Mouse (Mus musculus) cortical plate, adult 2 months (tissue): ENCODE results near the gene Bst2.

ENCODE experiments used
- CTCF ChIP-seq: fragments of 200-500 bp; IDR thresholded peaks from 2 replicates; pipeline ENCODE4 v1.5.1; 2011; ENCODE audit warnings: mild to moderate bottlenecking, control low read depth, low read length; ENCODE audit not compliant: insufficient read depth; ENCODE audit errors: extremely low read depth
- POLR2A ChIP-seq: fragments of 200-500 bp; IDR thresholded peaks from 2 replicates; pipeline ENCODE4 v1.6.1; 2011; ENCODE audit warnings: mild to moderate bottlenecking, low read length, control low read depth; ENCODE audit not compliant: insufficient read depth; ENCODE audit errors: extremely low read depth

DNA sequence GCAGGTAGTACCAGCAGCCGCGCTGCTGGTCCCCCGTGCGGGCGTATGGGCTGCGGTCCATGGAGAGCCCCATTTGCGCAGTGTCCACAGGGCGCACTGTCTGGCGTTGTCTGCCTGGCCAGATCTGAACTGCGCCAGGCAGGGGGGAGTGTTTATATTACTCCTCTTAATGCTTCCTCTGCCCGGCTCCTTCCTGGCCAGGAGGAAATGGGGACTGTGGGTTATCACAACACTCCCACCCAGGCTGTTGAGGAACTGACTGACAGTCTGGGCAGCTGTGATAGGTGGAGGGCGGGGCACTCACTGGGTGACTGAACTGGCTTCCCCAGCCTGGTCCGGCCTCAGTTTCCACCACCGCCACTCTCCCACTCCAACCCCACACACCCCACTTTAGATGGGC, 25.6 kb downstream of the Bst2 start, which contains the start of gene Plvap:
- TF ChIP-seq POLR2A, result no peak
- no peak for TF ChIP-seq CTCF
